8 mouse cellular contexts compared by ENCODE assay signal in the genomic region with DNA sequence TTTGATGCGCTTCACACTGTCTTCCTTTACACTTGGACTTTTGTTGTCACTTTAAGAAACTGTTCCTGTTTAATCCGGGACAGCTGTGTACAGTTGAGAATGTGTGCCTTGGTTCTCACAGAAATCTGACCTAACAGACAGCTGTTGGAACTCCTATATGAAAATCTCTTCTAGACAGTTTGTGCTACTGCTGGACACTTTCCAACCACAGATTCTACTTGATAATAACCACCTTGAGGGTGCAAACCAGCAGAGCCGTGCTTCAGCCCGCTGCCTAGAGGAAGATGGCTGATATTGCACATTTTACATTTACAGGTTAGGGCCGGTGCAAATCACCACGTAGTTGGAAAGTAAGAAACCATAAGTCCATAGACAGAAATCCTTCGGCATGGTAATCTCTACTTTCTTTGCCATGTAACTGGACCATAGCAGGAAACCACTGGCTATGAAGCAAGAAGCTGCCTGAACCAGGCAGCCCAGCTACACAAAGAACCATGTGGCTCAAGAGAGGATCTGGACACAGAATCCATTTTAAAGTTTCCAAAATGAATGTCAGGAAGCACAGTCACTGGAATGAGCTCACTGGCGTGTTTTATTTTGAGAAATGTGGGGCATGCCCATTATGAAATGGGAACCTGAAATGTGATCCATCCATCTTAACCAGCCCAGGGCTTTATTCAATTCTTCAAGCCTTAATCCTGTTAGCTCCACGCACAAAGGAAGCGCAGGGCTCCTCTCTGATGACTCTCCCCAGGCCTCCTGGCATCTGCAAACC.
DNase-seq lines count a peak whose midpoint lies in the region; ATAC-seq and TF ChIP-seq lines count a peak whose summit lies in the region.

No protein-coding gene starts in this region.

- 47% methylated on average over 10 of the region's 10 CpGs for WGBS in heart, adult 2 months
- WGBS in heart, embryonic 14.5 days: 70% methylated on average over 10 of the region's 10 CpGs

- peaks cover 39% of the 10 kb centered on the region for H3K4me1 ChIP-seq in heart, adult 2 months (ENCODE audit: control insufficient read depth, insufficient read depth, low read length)
- H3K4me1 ChIP-seq in heart, embryonic 14.5 days (ENCODE audit: control insufficient read depth in 2 of 2, insufficient read depth in 2 of 2, low read length in 2 of 2): peaks cover 9 to 26% of the 10 kb centered on the region in 2 experiments

- DNase-seq in heart, adult 2 months: no peak
- no peak for DNase-seq in heart, postnatal 25 days (ENCODE audit: low spot score)
- DNase-seq in ovary, postnatal 14 days (ENCODE audit: low spot score): no peak
- no peak for DNase-seq in ovary, postnatal 36 days (ENCODE audit: low spot score)

- no peak overlapping the region for H3K4me2 ChIP-seq in heart, embryonic 14.5 days (ENCODE audit: low read length)

- H3K9ac ChIP-seq in heart, adult 2 months (ENCODE audit: low read depth, low read length): no peak overlapping the region
- no peak overlapping the region for H3K9ac ChIP-seq in heart, embryonic 14.5 days (ENCODE audit: low read length)

- peak overlapping the region; percentile 85 for H3K27ac ChIP-seq in heart, adult 2 months
- peak overlapping the region; percentile 42 to 75 for H3K27ac ChIP-seq in heart, embryonic 14.5 days (replicated peaks in 1 of 2; ENCODE audit: control insufficient read depth in 1 of 2, insufficient read depth in 1 of 2, low read depth in 2 of 2, low read length in 2 of 2)

- TF ChIP-seq POLR2A in heart, adult 2 months (IDR thresholded peaks at IDR 0.05; ENCODE audit: insufficient read depth, low read depth, low read length): no peak

- peaks cover 38% of the 10 kb centered on the region for H3K36me3 ChIP-seq in heart, adult 2 months (ENCODE audit: control insufficient read depth, insufficient read depth, low read length)
- H3K36me3 ChIP-seq in heart, embryonic 14.5 days (ENCODE audit: control insufficient read depth, insufficient read depth, low read length): no peaks in the 10 kb centered on the region

- no peaks in the 10 kb centered on the region for H3K27me3 ChIP-seq in heart, adult 2 months (ENCODE audit: control insufficient read depth, insufficient read depth, low read length)
- no peaks in the 10 kb centered on the region for H3K27me3 ChIP-seq in heart, embryonic 14.5 days (ENCODE audit: control insufficient read depth, insufficient read depth, low read length)

- ATAC-seq in CD4-positive, CD25-positive, alpha-beta regulatory T cell, adult 4 months: peak; percentile 70
- ATAC-seq in heart, embryonic 14.5 days (ENCODE audit: insufficient number of reproducible peaks, insufficient read depth, low FRiP score, low read depth): no peak
- peak; percentile 55 for ATAC-seq in megakaryocyte, adult 5-6 weeks (ENCODE audit: poor library complexity, severe bottlenecking)
- no peak for ATAC-seq in cerebellum, adult (ENCODE audit: insufficient number of reproducible peaks, low FRiP score, low TSS enrichment)

- no peak for TF ChIP-seq EP300 in heart, adult 2 months (IDR thresholded peaks at IDR 0.05; ENCODE audit: insufficient read depth, low read depth, low read length)

- no peaks in the 10 kb centered on the region for H3K9me3 ChIP-seq in heart, embryonic 14.5 days (ENCODE audit: control insufficient read depth, low read length)

- no peaks in the 10 kb centered on the region for H3K79me2 ChIP-seq in heart, adult 2 months (replicated peaks; ENCODE audit: control insufficient read depth, insufficient read depth, low read length)

- no peak overlapping the region for H3K4me3 ChIP-seq in heart, adult 2 months
- H3K4me3 ChIP-seq in heart, embryonic 14.5 days (ENCODE audit: control insufficient read depth in 1 of 2, insufficient read depth in 1 of 2, low read depth in 1 of 2, low read length in 2 of 2): no peak overlapping the region

- TF ChIP-seq CTCF in heart, adult 2 months (IDR thresholded peaks at IDR 0.05): 0 out of 2 replicates have a peak, but pooled peaks have one; percentile 14

- intact Hi-C loops in heart, adult 2 months (cut with DNase I): loop anchor here (2.0 to 5.0 kb wide), 2 partner anchors 38 to 145 kb away; no protein-coding TSS in a partner anchor
- intact Hi-C loops in heart, postnatal 25 days (cut with DNase I): loop anchor here (5.0 kb wide), 1 partner anchor 125 kb away; no protein-coding TSS in a partner anchor

Comparison
In these comparisons a context has a peak if more than half of its experiments do, and no peak if none do; other contexts are left out.
1. ATAC-seq: peak in CD4-positive, CD25-positive, alpha-beta regulatory T cell, adult 4 months (single experiment) and megakaryocyte, adult 5-6 weeks (single experiment); none in heart, embryonic 14.5 days (single experiment) and cerebellum, adult (single experiment).